Mouse (Mus musculus): ENCODE measurements at regions not wholly inside any gene's neighbourhood (a gene's known extent, or its start where the extent isn't known, plus 50 kb on each side); places are given as distances from the start of the nearest gene placed in this dataset.
A peak's percentile ranks its signal among the peaks of the same experiment; 100 is the strongest.

DNA sequence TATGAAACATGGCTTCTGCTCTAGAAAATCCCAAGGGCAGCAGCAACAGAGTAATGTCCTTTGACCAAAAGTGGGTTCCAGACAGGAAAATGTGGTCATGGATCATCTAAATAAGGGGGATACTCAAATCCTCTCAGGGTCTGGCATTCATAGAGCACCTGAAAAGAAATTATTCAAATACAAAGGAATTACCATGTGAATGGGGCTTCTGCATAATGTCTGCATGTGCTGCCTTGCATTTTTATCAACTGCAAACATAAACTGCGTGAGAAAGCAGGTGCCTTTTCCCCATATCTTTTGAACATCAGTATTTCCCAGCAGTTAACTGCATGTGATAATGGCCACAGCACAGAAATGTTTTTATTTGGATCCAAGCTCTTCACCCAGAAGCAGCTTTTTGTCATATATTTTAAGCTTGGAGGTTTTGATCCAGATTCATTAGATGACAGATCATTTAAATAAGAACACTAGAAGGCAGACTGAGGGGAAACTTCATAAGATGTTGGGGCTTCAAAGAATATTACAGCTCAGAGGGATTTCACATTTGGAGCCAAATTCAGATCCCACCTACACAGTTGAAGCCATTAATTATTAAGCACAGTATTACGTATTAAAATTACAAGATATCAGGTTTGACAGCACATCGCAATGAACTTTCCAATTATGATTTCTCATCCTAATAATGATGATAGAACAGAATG, 527.8 kb downstream of the Gm11232 start:
- no peak for DNase-seq (ENCODE audit: low spot score in 2 of 2)

DNA sequence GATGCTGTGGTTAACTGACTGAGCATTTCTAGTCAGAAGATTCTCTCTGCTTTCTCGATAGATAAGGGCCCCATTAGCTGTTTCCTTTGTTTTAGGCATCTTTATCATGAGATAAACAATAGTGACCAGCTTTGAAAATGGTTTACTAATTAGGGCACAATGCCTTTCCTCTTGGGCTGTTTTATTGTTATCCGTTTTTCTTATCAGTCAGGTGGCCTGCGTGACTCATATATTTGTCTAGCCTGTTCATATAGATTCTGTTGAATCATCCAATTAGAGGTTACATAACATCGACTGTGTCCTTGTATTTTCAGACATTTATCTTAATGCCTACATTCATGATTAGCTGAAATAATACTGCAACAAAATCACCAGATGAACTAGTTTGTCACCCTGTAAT, 531.1 kb downstream of the Gm11232 start:
- DNase-seq (ENCODE audit: low spot score in 2 of 2) = no peak

DNA sequence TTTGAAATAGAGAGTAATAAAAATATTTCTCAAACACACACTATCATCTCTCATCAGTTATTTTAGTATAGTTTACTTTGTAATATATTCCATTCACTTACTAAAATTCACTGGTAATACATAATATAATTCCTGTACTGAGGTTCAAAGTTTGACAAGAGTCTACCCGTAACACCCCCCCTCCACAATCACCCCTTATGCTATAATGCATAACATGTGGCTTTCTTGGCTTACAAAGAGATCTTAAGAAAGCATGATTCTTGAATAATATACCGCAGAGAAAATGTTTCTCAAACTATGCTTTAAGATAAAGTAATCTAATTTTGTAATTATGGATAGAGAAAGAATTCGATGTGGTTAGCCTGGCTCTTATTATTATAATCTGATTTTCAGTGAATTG, 539.7 kb downstream of the Gm11232 start:
- no peak for DNase-seq (ENCODE audit: low spot score in 2 of 2)

DNA sequence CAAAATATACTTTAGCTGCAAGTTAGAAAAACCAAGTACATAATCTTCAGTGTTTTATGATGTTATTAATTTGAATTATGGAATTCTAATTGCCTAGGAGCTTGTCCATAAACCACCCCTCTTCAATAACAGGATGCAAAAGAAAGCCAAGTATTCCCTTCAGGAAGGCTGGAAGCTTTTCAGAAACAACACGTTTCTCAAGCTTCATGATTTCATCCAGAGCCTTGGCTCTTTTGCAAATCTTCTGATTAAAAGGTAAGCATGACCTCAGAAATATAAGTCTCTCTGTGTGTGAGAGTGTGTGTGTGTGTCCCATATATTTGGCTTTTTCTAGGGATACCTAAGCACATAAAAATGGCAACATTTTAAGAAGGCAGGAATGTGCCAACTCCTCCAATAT, 570.0 kb downstream of the Gm11232 start:
- no peak for DNase-seq (ENCODE audit: low spot score in 2 of 2)

DNA sequence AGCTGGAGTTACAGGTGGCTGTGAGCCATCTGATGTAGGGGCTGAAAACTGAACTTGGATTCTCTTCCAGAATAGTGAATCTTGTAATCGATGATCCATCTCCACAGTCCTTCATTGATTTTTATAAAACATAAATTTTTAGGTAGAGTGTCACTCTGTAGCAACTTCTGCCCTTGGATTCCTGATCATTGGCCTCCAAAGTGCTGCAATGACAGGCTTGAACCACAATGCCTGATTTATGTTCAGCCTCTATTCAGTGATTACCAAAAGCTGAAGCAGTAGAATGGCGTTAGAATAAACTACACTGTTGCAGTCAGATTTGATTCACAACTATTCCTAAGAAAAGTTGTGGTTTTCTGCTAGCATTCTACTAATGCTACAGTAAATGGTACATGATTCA, 580.1 kb downstream of the Gm11232 start:
- DNase-seq (ENCODE audit: low spot score in 2 of 2) = no peak

DNA sequence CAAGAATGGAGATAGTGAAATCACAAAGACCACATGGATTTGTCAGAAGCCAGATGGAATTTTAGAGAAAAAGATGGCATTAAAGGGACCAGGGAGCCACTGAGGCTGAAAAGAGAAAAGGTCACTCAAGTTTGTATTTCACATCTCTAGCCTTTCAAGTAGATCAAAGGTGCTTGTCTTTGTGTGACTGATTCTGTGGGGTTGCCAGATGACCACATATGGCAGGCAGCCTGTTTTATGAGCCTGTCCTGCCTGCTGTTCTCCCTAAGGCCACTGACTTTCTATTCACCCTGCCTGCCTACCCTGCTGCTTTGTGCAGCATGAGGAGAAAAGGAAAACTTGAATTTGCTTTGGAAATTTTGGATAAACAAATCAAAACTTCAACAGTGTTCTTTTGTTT, 592.0 kb downstream of the Gm11232 start:
- DNase-seq (ENCODE audit: low spot score in 2 of 2) = no peak

DNA sequence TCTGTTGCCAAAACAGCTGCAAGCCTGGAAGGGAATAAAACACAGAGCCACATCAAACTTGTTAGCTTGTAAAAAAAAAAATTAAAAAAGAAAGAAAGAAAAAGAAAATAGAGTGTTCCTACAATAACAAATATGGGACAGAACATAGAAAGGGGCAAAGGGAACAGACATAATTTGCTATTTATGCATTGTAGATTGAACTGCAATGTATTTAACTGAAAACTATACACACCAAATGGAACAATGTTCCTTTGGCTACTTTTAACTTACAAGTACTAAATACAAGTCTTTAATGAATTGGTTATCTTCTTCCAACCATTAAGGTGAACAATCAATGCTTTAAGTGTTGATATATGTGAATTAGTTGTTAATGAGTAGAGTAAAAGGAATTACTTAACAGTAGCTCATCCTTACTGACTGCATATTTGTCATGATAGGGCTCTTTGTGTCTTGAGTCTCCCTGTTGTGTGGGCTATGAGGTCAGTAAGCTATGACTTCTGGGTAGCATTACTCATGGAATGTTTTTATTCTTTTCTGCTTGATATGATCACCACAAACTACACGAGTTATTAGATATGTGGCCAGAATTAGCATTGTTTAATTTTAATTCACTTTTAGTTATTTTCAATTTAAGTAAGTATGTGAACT, 597.0 kb upstream of the Megf9 start:
- DNase-seq (ENCODE audit: low spot score in 2 of 2) = no peak

DNA sequence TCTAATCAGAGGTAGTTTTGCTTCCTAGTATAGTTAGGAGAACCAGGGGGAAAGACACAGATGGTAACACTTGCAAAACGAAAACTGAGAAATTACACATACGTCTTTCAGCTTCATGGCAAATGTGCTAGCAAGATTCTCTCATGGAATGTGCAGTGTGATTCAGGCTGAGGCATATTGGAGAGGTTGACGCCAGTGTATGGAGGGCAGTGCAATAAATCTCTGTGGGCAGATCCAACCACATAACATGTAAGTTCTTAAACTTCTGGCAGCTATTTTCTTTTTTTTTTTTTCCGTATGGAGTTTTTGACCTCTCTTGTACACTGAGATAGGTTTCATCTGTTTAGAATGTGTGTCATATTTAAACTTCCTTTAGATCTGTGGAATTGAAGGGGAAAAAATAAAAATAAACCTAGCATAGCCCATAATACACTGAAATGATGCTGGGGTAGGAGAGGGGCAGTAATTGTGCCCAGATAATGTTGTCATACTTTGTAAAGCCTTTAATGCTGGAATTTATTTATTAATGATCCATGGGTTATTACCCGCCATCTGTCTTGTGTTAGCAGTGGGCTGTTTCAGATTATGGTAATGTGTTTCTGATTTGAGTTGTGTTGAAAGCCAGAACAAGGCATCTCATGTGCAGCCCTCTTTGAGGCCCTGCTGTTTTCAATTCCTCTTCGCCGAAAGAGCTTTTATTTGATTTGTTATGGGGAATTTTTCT, 596.3 kb upstream of the Megf9 start:
- DNase-seq (ENCODE audit: low spot score in 2 of 2) = peak in 1 of 2 experiments; percentile 2

DNA sequence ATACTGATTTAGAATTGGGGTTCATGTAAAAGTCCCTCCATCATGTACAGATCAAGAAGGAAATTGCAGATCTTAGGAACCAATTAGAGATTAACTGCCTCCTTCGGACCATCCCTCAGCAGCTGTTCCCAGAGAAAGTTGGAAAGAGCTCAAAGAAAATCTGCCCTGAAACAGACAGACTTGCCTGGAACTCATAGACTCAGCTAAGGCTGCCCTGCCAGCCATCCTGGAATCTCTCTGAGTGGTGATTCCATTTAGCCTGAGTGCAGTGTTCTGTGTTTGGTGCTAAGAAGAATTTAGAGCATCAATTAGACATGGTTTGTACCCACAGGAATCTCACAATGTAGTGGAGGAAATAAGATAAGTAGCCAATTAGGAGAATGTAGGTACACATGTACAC, 594.5 kb upstream of the Megf9 start:
- no peak for DNase-seq (ENCODE audit: low spot score in 2 of 2)
